Mouse (Mus musculus): ENCODE results near the gene Pkig. TPM values are rescaled to one million over a fixed set of nuclear protein-coding genes. Genes with fewer than 3 reads are reported as not detected.

The Pkig gene
- polyA plus RNA-seq, 1 experiment from 2014 or later, result 158 TPM

DNA sequence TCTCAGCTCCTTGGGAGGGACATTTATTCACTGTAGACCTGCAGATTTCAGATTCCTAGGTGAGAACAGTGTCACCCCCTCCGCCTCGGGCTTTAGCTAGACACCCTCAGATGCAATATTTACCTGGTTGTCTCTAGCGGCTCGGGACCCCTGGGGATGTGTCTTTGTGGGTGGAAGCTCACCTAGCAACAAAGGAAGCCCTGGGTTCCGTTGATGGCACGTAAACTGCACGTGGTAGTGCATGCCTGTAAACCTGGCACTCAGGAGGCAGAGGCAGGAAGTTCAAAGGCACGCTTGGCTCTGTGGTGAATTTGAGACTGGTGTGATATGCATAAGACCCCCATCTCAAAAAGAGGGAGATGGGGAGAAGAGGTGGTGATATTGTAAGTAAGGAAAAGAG is 112.5 kb downstream of the Pkig start:
- Histone ChIP-seq H3K36me3 (no peaks in the 10 kb centered on the region), H3K4me1 (replicated peaks) (no peaks in the 10 kb centered on the region), H3K4me3 (no peak overlapping the region), H3K9me3 (no peaks in the 10 kb centered on the region), H3K27ac (no peak overlapping the region), H3K27me3 (ENCODE audit: insufficient read depth, poor library complexity, severe bottlenecking) (peaks cover 43% of the 10 kb centered on the region)
- WGBS, result 90% methylated on average over 8 of the region's 8 CpGs
- DNase-seq (ENCODE audit: low spot score), result no peak

Other genes with a start within 250 kb of the Pkig start
- 89.2 and 93.3 TPM in 2 replicates for gene Oser1, start 233.7 kb upstream of the Pkig start, polyA plus RNA-seq (2016; fragmentation: Nextera tagmentation; extraction: Ambion mirVana)
- 19.0 and 54.8 TPM in 2 replicates for gene Gdap1l1, start 219.9 kb upstream of the Pkig start, polyA plus RNA-seq (2016; fragmentation: Nextera tagmentation; extraction: Ambion mirVana)
- gene Fitm2, start 185.8 kb upstream of the Pkig start, polyA plus RNA-seq (2016; fragmentation: Nextera tagmentation; extraction: Ambion mirVana), result 10.4 and 10.8 TPM in 2 replicates
- gene R3hdml, start 166.1 kb upstream of the Pkig start, polyA plus RNA-seq (2016; fragmentation: Nextera tagmentation; extraction: Ambion mirVana), result not detected in 2 replicates
- not detected in 2 replicates for gene Hnf4a, start 151.6 kb upstream of the Pkig start, polyA plus RNA-seq (2016; fragmentation: Nextera tagmentation; extraction: Ambion mirVana)
- 31.5 and 36.9 TPM in 2 replicates for gene Ttpal, start 56.1 kb upstream of the Pkig start, polyA plus RNA-seq (2016; fragmentation: Nextera tagmentation; extraction: Ambion mirVana)
- 24.2 and 25.6 TPM in 2 replicates for gene Serinc3, start 13.3 kb upstream of the Pkig start, polyA plus RNA-seq (2016; fragmentation: Nextera tagmentation; extraction: Ambion mirVana)
- gene Ada, start 91.9 kb downstream of the Pkig start, polyA plus RNA-seq (2016; fragmentation: Nextera tagmentation; extraction: Ambion mirVana), result 7.2 and 8.1 TPM in 2 replicates
- gene Ccn5, start 162.5 kb downstream of the Pkig start, polyA plus RNA-seq (2016; fragmentation: Nextera tagmentation; extraction: Ambion mirVana), result 0.15 and 0.43 TPM in 2 replicates
- gene Kcnk15, start 195.3 kb downstream of the Pkig start, polyA plus RNA-seq (2016; fragmentation: Nextera tagmentation; extraction: Ambion mirVana), result not detected in 2 replicates

Measured in hindbrain, embryonic 10.5 days (tissue).